Mouse (Mus musculus) thymus, postnatal 14 days (tissue): ENCODE results near the gene Hist2h2ab.
A peak's percentile ranks its signal among the peaks of the same experiment; 100 is the strongest.
"Not testable (repeated sequence)": the region's sequence is repeated elsewhere in the genome, so short reads cannot be mapped to it uniquely, and the experiment has no call there.

Source experiments
- DNase-seq: peaks from one replicate; pipeline ENCODE4 v3.0.0; 2021

The Hist2h2ab gene

GRCm38 (mm10) chr3:96198601-96199251 lies 20.9 kb upstream of the Hist2h2ab start:
- not testable (repeated sequence) for DNase-seq

- no peak for DNase-seq
Measured at GRCm38 (mm10) chr3:96199731-96200130, 19.9 kb upstream of the Hist2h2ab start.

- no peak for DNase-seq
Measured at GRCm38 (mm10) chr3:96207819-96208218, 11.8 kb upstream of the Hist2h2ab start.

GRCm38 (mm10) chr3:96209242-96209641 lies 10.4 kb upstream of the Hist2h2ab start:
- no peak for DNase-seq

GRCm38 (mm10) chr3:96219191-96219641 lies 449 bp upstream of the Hist2h2ab start:
- peak; percentile 58 for DNase-seq

- not testable (repeated sequence) for DNase-seq
Measured at GRCm38 (mm10) chr3:96220131-96220764, 583 bp downstream of the Hist2h2ab start.

GRCm38 (mm10) chr3:96220765-96221639 lies 1.3 kb downstream of the Hist2h2ab start, which contains the start of the genes Hist2h2ac and Hist2h2be:
TSS of gene Hist2h2ac (minus strand) at chr3:96220880.
TSS of gene Hist2h2be (plus strand) at chr3:96221119.
- peak; percentile 92 for DNase-seq

GRCm38 (mm10) chr3:96221640-96222038 lies 2.0 kb downstream of the Hist2h2ab start:
- peak; percentile 46 for DNase-seq

- DNase-seq = no peak
Measured at GRCm38 (mm10) chr3:96222774-96223173, 3.1 kb downstream of the Hist2h2ab start.

- no peak for DNase-seq
Measured at GRCm38 (mm10) chr3:96225421-96225820, 5.8 kb downstream of the Hist2h2ab start.

GRCm38 (mm10) chr3:96226695-96227648 lies 7.3 kb downstream of the Hist2h2ab start:
- DNase-seq = no peak

GRCm38 (mm10) chr3:96228828-96229227 lies 9.2 kb downstream of the Hist2h2ab start:
- DNase-seq = no peak

- no peak for DNase-seq
Measured at GRCm38 (mm10) chr3:96230404-96230803, 10.7 kb downstream of the Hist2h2ab start.

- DNase-seq = no peak
Measured at GRCm38 (mm10) chr3:96230910-96231757, 11.5 kb downstream of the Hist2h2ab start.

- no peak for DNase-seq
Measured at GRCm38 (mm10) chr3:96231758-96232120, 12.1 kb downstream of the Hist2h2ab start.

- peak; percentile 50 for DNase-seq
Measured at GRCm38 (mm10) chr3:96234914-96235313, 15.2 kb downstream of the Hist2h2ab start.

- no peak for DNase-seq
Measured at GRCm38 (mm10) chr3:96235836-96236235, 16.2 kb downstream of the Hist2h2ab start.

GRCm38 (mm10) chr3:96236834-96237334 lies 17.2 kb downstream of the Hist2h2ab start:
- no peak for DNase-seq

GRCm38 (mm10) chr3:96237335-96237903 lies 17.8 kb downstream of the Hist2h2ab start:
- no peak for DNase-seq

- DNase-seq = no peak
Measured at GRCm38 (mm10) chr3:96237904-96238511, 18.3 kb downstream of the Hist2h2ab start.
